Mouse (Mus musculus) forebrain, embryonic 15.5 days (tissue): ENCODE results near the gene Atr. TPM values are rescaled to one million over a fixed set of nuclear protein-coding genes. Genes with fewer than 3 reads are reported as not detected.

Experiments used
- ATAC-seq: fragments of 200-750 bp; cut with Nextera tagmentation; replicated peaks from 2 replicates; pipeline ENCODE4 v1.8.0; 2017; ENCODE audit warnings: mild to moderate bottlenecking, moderate TSS enrichment, moderate library complexity
- H3K27ac ChIP-seq: fragments of 300-500 bp; sonication (generic); replicated peaks from 2 replicates; pipeline ENCODE4 v1.5.1; 2015; ENCODE audit warnings: mild to moderate bottlenecking, inconsistent platforms
- H3K27me3 ChIP-seq: fragments of 300-500 bp; sonication (generic); 2 replicates; pipeline ENCODE4 v1.6.1; 2015; ENCODE audit warnings: inconsistent platforms
- H3K36me3 ChIP-seq: fragments of 300-500 bp; sonication (generic); 2 replicates; pipeline ENCODE4 v1.6.1; 2015; ENCODE audit warnings: mild to moderate bottlenecking, inconsistent platforms
- H3K4me1 ChIP-seq: fragments of 300-500 bp; sonication (generic); 2 replicates; pipeline ENCODE4 v1.6.1; 2015; ENCODE audit warnings: inconsistent platforms
- H3K4me2 ChIP-seq: fragments of 300-500 bp; sonication (generic); replicated peaks from 2 replicates; pipeline ENCODE4 v1.6.1; 2015; ENCODE audit warnings: mild to moderate bottlenecking, inconsistent platforms
- H3K4me3 ChIP-seq: fragments of 300-500 bp; sonication (generic); 2 replicates; pipeline ENCODE4 v1.5.1; 2015; ENCODE audit warnings: mild to moderate bottlenecking, inconsistent platforms
- H3K9ac ChIP-seq: fragments of 300-500 bp; sonication (generic); replicated peaks from 2 replicates; pipeline ENCODE4 v1.6.1; 2015; ENCODE audit warnings: mild to moderate bottlenecking, inconsistent platforms
- H3K9me3 ChIP-seq: fragments of 300-500 bp; sonication (generic); 2 replicates; pipeline ENCODE4 v1.6.1; 2016; ENCODE audit warnings: inconsistent platforms
- WGBS: fragments of 180-500 bp; shearing (Covaris S2); methylation state at CpG from one replicate; pipeline ENCODE4 v1.1.7; 2015; ENCODE audit warnings: mixed read lengths; 5-methylcytosine and 5-hydroxymethylcytosine counted together
- polyA plus RNA-seq: library from polyadenylated mRNA; unstranded; fragments of >200 nt; fragmentation: Nextera tagmentation; extraction: Ambion mirVana; gene quantifications from 2 replicates; pipeline ENCODE4 v1.2.1, GENCODE M21; 2015

Atr gene
- polyA plus RNA-seq, 1 experiment from 2014 or later, result 16.2 TPM

DNA sequence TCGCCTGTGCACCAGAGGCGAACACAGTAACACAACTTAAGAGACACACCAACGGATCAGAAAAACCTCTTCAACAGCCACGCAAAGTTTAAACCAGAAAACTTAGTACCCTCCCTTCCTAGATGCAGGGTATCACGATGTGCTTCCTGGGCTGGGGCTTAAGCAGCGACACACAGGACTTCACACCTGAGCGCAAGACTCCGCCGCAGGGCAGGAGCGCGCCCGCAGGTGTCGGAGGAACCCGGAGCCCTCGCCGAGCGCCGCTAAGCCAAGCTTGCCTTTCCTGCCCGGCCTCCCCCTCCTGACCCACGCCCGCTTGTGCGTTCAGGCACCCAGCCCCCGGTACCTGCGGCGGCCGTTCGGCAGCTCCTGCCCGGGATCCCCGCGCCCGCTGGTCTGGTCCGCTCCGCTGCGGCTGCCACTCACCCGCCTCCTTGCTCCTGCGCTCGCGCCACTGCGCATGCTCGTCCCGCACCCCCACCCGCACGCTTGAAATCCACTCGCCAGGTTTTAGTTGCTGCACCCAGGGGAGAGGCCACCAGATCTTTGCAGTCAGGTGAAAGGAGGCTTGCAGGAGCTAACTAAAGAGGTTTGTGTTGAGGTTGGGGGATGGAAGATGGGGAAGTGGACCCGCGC, 12.5 kb upstream of the Atr start, which contains the start of gene Pls1:
TSS of gene Pls1 (minus strand) at position 487 of the 636 bp plus-strand sequence.
- Histone ChIP-seq H3K27me3 (no peaks in the 10 kb centered on the region; the same call in 1 of the 2 replicates), H3K4me1 (0 out of 2 replicates have a peak, but pooled peaks cover 3% of the 10 kb centered on the region), H3K4me2 (peak within 1 kb of the TSS; percentile 99), H3K4me3 (peak within 1 kb of the TSS; percentile 72), H3K9me3 (no peaks in the 10 kb centered on the region), H3K27ac (no peak within 1 kb of the TSS), H3K9ac (peak within 1 kb of the TSS; percentile 67), H3K36me3 (no peaks in the 10 kb centered on the region)
- ATAC-seq, result peak; percentile 97
- under 1% methylated on average over 46 of the region's 46 CpGs for WGBS

DNA sequence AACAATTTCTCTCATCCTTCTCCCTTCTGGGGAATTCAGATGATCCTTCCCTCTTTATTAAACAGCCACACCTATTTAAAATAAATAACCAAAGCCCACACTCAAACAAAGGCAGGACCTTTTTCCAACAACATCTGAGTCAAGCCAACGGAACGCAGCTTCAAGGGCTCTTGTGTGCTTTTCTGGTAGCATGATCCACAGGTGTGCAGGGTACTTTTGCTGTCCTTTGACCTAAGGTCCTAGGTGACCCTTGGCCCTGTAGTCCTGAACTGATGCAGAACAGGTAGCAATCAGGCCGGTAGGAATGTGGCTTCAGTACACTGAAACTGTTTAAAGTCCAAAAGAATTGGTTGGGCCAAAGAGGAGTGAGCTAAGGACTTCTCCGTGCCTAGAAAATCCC, 11.7 kb upstream of the Atr start:
- no peak; the same call in 1 of the 2 replicates for ATAC-seq
- Histone ChIP-seq H3K4me1 (0 out of 2 replicates have a peak, but pooled peaks cover 3% of the 10 kb centered on the region), H3K4me3 (no peak overlapping the region), H3K9me3 (no peaks in the 10 kb centered on the region), H3K27ac (no peak overlapping the region), H3K36me3 (no peaks in the 10 kb centered on the region), H3K27me3 (no peaks in the 10 kb centered on the region; the same call in 1 of the 2 replicates), H3K4me2 (no peak overlapping the region), H3K9ac (no peak overlapping the region)
- WGBS, result 66% methylated on average over 4 of the region's 4 CpGs

DNA sequence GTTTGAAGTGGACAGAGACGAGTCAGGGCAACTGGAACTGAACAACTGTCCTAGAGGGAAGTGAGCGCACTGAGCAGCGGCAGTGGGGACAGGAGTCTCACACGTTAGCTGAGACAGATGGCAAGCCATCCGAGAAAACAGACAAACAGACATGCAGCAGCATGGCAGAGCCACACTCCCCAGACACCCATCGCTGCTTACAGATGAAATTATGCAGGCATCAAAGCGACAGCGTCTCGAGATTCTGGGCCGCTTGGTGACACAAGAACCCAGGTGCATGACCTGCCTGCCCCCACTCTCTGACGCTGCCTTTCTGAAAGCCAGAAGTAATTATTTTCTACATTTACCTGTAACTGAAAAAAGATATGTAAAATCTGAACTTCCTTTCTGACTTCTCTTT, 5.7 kb upstream of the Atr start:
- H3K9ac ChIP-seq, result no peak overlapping the region
- no peak overlapping the region for H3K27ac ChIP-seq
- ATAC-seq, result no peak
- H3K4me2 ChIP-seq, result no peak overlapping the region
- no peaks in the 10 kb centered on the region for H3K36me3 ChIP-seq
- 0 out of 2 replicates have a peak, but pooled peaks cover 4% of the 10 kb centered on the region for H3K4me1 ChIP-seq
- H3K27me3 ChIP-seq, result no peaks in the 10 kb centered on the region
- whole genome bisulfite sequencing, result 69% methylated on average over 11 of the region's 11 CpGs
- no peak overlapping the region for H3K4me3 ChIP-seq
- no peaks in the 10 kb centered on the region for H3K9me3 ChIP-seq

DNA sequence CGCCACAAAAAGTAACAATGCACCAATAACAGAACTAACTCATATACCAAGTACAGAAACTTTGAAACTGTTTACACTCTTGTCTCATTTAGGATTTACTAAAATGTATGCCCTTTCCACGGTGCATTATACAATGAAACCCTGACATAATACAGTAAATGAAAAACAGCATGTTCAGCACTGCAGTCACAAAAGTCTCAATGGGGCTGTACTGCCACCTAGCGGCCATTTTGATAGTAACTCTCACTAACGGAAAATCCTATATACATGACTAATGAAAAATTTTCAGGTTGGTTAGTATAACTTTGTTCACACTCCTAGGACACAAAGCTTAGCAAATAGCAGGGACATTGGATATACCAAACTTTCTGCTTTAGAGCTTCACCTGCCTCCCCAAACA, 4.5 kb upstream of the Atr start:
- 25% methylated on average over 4 of the region's 4 CpGs for WGBS
- H3K27ac ChIP-seq, result no peak overlapping the region
- no peak overlapping the region for H3K4me2 ChIP-seq
- no peaks in the 10 kb centered on the region for H3K9me3 ChIP-seq
- H3K4me1 ChIP-seq, result peaks cover 8% of the 10 kb centered on the region; the same call in 1 of the 2 replicates
- H3K36me3 ChIP-seq, result no peaks in the 10 kb centered on the region
- no peak overlapping the region for H3K4me3 ChIP-seq
- no peak overlapping the region for H3K9ac ChIP-seq
- peak; percentile 24; the same call in 1 of the 2 replicates for ATAC-seq
- H3K27me3 ChIP-seq, result no peaks in the 10 kb centered on the region

DNA sequence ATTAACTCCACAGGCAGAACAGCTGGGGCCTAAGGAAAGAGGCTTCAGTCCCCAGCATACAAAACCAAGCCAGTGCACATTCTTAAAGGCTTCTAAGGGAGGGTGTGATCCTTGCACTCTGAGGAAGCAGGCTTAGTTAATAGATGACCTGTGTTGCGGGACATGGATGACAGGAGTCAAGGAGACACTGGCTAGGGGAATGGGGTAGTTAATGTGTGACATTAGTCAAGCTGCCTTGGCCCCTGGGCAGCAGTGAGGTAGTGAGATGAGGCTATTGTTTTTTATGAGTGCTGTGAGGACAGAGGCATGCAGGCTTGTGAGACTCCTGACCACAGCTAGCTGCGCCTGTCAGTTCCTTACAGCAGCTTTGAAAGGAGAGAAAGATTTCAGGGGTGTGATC, 2.5 kb upstream of the Atr start:
- Histone ChIP-seq H3K27ac (no peak overlapping the region), H3K27me3 (no peaks in the 10 kb centered on the region), H3K4me3 (no peak overlapping the region), H3K9ac (no peak overlapping the region), H3K9me3 (no peaks in the 10 kb centered on the region), H3K4me2 (no peak overlapping the region), H3K36me3 (no peaks in the 10 kb centered on the region), H3K4me1 (peaks cover 13% of the 10 kb centered on the region)
- 78% methylated on average over 2 of the region's 2 CpGs for WGBS
- ATAC-seq, result no peak

DNA sequence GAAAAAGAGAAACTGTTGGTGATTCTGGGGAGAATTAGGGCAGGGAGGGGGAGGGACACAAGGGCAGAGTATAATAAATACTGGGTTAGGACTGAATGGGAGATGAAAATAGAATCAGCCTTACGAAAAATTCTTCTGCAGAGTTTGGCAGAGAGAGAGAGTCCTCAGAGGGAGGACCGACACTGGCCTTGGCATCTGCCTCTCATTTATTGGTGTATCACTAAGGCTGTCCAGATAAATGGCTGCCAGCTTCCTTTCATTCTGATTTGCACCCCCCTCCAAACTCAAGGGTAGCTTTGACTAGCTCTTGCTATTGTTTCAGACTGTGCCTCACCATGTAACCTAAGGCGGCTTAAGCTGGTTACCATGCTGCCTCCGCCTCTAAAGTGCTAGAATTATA, 1.4 kb upstream of the Atr start:
- ATAC-seq, result no peak
- H3K36me3 ChIP-seq, result no peaks in the 10 kb centered on the region
- no peak overlapping the region for H3K27ac ChIP-seq
- peaks cover 13% of the 10 kb centered on the region for H3K4me1 ChIP-seq
- no peaks in the 10 kb centered on the region for H3K27me3 ChIP-seq
- no peak overlapping the region for H3K4me2 ChIP-seq
- no peak overlapping the region for H3K9ac ChIP-seq
- 81% methylated on average over 4 of the region's 4 CpGs for WGBS
- no peaks in the 10 kb centered on the region for H3K9me3 ChIP-seq
- H3K4me3 ChIP-seq, result no peak overlapping the region

DNA sequence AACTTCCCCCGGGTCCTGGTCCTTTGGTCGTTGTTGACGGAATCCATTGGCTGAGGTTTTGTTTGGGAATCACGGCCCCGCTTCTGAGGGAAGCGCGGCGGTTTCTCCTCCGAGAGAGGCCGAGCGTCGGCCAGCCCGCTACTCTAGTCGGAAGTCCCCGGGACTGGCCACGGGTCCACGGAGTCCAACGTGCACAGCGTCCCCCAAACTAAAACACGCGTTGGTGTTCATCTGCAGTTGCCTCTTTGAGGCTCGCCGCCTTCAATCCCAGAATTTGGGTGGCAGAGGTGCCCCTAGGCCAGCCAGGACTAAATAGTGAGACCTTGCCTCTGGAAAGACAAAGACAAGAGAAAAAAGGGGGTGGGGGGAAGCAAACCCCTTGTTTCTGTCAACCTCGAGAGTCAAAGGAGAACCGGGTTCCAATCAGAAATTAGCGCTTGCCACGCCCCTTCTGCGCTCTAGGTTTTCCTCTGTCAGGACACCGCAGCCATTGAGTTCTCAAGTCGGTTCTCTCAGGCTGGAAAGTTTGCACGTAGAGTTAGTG, 702 bp downstream of the Atr start:
- peaks cover 9% of the 10 kb centered on the region for H3K4me1 ChIP-seq
- H3K27me3 ChIP-seq, result no peaks in the 10 kb centered on the region
- under 1% methylated on average over 31 of the region's 31 CpGs for WGBS

DNA sequence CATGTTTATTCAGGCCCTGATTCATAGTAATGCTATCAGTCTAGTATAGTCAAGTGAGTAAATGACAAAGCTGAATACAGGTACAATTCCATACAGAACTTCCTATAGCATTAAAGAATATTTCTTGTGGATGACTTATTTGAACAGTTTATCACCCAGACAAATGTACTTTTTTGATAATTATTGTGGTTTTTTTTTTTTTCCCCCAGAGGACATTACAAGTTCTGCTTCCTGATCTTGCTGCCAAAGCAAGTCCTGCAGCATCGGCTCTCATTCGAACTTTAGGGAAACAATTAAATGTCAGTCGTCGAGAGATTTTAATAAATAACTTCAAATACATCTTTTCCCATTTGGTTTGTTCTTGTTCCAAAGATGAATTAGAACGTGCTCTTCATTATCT, 20.8 kb downstream of the Atr start:
- H3K4me2 ChIP-seq, result no peak overlapping the region
- H3K27me3 ChIP-seq, result no peaks in the 10 kb centered on the region
- no peaks in the 10 kb centered on the region for H3K9me3 ChIP-seq
- no peak overlapping the region for H3K4me3 ChIP-seq
- no peaks in the 10 kb centered on the region for H3K4me1 ChIP-seq
- no peak for ATAC-seq
- WGBS, result 98% methylated on average over 5 of the region's 5 CpGs
- no peak overlapping the region for H3K9ac ChIP-seq
- H3K36me3 ChIP-seq, result peaks cover 31% of the 10 kb centered on the region
- no peak overlapping the region for H3K27ac ChIP-seq

More for the DNA sequence above, 702 bp downstream of the Atr start:
- peak overlapping the region; percentile 85 for H3K4me3 ChIP-seq
- peak overlapping the region; percentile 85 for H3K4me2 ChIP-seq
- ATAC-seq, result peak; percentile 23; the same call in 1 of the 2 replicates
- H3K36me3 ChIP-seq, result peaks cover 5% of the 10 kb centered on the region; the same call in 1 of the 2 replicates
- H3K9me3 ChIP-seq, result no peaks in the 10 kb centered on the region
- H3K27ac ChIP-seq, result peak overlapping the region; percentile 75
- peak overlapping the region; percentile 73 for H3K9ac ChIP-seq

DNA sequence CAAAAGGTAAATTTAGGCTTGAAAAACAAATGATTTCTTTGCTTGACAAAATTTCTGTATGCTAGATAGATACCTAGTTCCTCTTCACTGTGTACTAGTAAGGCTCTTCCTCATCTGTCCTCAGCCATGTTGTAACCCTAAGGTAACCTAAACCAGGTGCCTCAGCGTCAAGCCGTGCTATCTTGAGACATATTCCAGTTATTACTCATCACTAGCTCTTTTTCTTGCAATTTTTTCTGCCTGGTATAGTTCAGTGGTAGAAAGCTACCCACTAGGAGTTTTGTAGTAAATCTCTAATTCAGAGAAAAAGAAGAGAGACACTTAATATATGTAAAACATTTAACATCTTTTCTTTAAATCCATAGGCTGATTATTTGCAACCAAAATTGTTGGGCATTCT, 25.4 kb downstream of the Atr start:
- 91% methylated on average over 2 of the region's 2 CpGs for WGBS
- no peak overlapping the region for H3K4me3 ChIP-seq

DNA sequence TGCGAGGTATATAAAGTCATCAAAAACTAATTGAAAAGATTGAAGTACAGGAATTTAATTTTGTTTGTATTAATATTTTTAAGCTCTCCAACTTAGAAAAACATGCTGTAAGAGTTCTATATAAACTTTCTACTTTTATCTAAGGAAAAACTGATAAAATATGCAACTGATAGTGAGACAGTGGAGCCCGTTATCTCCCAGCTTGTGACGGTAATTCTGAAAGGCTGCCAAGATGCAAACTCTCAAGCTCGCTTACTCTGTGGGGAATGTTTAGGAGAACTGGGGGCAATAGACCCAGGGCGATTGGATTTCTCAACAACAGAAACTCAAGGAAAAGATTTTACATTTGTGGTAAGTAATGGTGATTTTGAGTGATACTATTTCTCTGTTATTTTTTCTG, 40.0 kb downstream of the Atr start:
- no peaks in the 10 kb centered on the region for H3K27me3 ChIP-seq
- peaks cover 38% of the 10 kb centered on the region for H3K36me3 ChIP-seq
- no peak overlapping the region for H3K27ac ChIP-seq
- 63% methylated on average over 5 of the region's 5 CpGs for WGBS
- H3K9ac ChIP-seq, result no peak overlapping the region
- no peak overlapping the region for H3K4me3 ChIP-seq
- no peaks in the 10 kb centered on the region for H3K9me3 ChIP-seq
- ATAC-seq, result no peak
- H3K4me1 ChIP-seq, result no peaks in the 10 kb centered on the region
- H3K4me2 ChIP-seq, result no peak overlapping the region

More for the DNA sequence above, 25.4 kb downstream of the Atr start:
- H3K4me1 ChIP-seq, result no peaks in the 10 kb centered on the region
- no peak overlapping the region for H3K27ac ChIP-seq
- peaks cover 30% of the 10 kb centered on the region for H3K36me3 ChIP-seq
- no peaks in the 10 kb centered on the region for H3K27me3 ChIP-seq
- H3K9ac ChIP-seq, result no peak overlapping the region
- no peak for ATAC-seq
- H3K9me3 ChIP-seq, result no peaks in the 10 kb centered on the region
- H3K4me2 ChIP-seq, result no peak overlapping the region

DNA sequence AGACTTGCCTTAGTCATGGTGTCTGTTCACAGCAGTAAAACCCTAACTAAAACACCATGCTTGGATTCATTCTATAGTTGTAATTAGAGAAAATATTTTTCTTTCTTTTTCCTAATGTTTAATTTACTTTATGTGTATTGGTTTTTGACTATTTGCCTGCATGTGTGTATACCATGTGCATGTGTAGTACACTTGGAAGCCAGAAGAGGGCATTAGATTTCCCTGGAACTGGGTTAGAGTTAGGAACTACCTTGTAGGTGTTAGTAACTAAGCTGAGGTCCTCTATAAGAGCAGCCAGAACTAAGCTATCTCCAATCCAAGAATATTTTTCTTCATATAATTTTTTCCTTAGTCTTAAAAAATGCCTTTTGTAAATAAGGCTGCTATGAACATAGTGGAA, 75.5 kb downstream of the Atr start:
- Histone ChIP-seq H3K27ac (no peak overlapping the region), H3K9me3 (no peaks in the 10 kb centered on the region), H3K4me3 (no peak overlapping the region), H3K27me3 (no peaks in the 10 kb centered on the region), H3K36me3 (peaks cover 20% of the 10 kb centered on the region), H3K4me2 (no peak overlapping the region), H3K9ac (no peak overlapping the region), H3K4me1 (no peaks in the 10 kb centered on the region)
- no peak for ATAC-seq

DNA sequence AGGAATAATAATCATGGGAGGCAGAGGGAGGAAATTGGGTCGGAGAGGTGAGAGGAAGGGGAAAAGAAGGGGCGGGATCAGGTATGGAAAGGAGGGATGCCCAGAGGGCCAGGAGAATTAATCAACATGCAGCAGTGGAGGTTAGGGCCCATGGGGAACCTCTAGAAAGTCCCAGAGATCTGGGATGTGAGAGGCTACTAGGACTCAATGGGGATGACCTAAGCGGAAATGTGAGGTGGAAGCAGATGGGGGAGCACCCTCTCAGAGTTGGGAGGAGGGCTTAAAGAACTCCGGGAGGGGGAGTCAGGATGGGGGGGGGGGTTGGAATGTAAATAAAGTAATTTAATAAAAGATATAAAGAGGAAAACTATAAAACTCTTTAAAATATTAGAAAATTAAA, 96.3 kb downstream of the Atr start:
- H3K4me3 ChIP-seq, result no peak overlapping the region
- peaks cover 11% of the 10 kb centered on the region for H3K4me1 ChIP-seq
- H3K27ac ChIP-seq, result no peak overlapping the region
- no peaks in the 10 kb centered on the region for H3K9me3 ChIP-seq
- ATAC-seq, result no peak
- peak overlapping the region; percentile 77; the same call in 1 of the 2 replicates for H3K4me2 ChIP-seq
- H3K27me3 ChIP-seq, result no peaks in the 10 kb centered on the region
- 75% methylated on average over 4 of the region's 4 CpGs for WGBS
- no peak overlapping the region for H3K9ac ChIP-seq
- H3K36me3 ChIP-seq, result peaks cover 9% of the 10 kb centered on the region
